8 mouse cellular contexts compared by ENCODE assay signal in the genomic region with DNA sequence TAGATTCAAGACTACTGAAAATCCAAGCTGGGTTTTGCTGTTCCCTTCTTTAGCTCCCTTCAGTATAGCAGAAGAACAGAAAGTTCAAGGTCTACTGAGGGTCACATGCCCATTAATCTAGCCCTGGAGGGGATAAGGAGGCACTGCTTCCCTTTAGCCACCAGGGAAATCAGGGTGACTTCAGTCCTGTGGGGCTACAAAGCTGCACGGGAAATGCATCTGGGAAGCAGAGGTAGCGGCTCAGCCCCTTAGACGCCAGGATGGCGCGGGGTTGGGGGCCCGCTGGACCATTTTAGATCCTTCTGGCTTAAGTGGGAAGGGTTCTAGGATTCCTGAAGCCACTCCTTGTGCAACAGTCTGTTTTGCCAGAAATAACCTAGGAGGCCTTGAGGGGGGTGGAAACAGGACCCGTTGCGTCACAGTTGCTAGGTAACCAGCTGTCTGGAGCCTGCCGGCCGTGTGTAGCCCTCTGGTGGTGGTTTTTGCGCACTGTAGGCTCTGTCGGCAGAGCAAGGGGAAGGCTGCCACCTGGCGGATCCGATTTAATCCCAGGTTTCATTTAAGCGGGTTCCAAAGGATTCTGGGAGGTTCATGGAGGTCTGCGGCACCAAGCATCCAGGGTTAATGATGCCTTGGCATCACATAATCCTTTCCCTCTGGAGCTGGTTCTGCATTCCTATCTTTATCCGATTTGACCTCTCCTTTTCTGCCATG. TPM values are rescaled to one million over a fixed set of nuclear protein-coding genes. Genes with fewer than 3 reads are reported as not detected.
DNase-seq lines count a peak whose midpoint lies in the region; ATAC-seq lines count a peak whose summit lies in the region.

No protein-coding gene starts in this region.

- peak; percentile 90 to 92 for DNase-seq in adrenal gland, adult 18-20 months (ENCODE audit: low spot score in 2 of 2)
- DNase-seq in embryo, embryonic 11.5 days (ENCODE audit: low read depth, low spot score), result peak; percentile 90
- peak; percentile 87 to 92 for DNase-seq in gastrocnemius, postnatal 4 days (ENCODE audit: low spot score in 2 of 2)
- DNase-seq in left cerebral cortex, postnatal 14 days (ENCODE audit: low spot score in 2 of 2), result peak; percentile 97
- peak; percentile 96 for DNase-seq in mesoderm, embryonic 11.5 days (ENCODE audit: low read depth, low spot score)
- DNase-seq in right cerebral cortex, postnatal 25 days, result peak; percentile 94
- DNase-seq in urinary bladder, postnatal 36 days (ENCODE audit: low spot score in 2 of 2), result peak; percentile 83 to 90

- no peaks in the 10 kb centered on the region for H3K9me3 ChIP-seq in intestine, embryonic 15.5 days

- intact Hi-C loops in left cerebral cortex, postnatal 14 days (cut with DNase I), result loop anchor here (1.0 kb wide), 1 partner anchor 82 kb away; no protein-coding TSS in a partner anchor

- no peaks in the 10 kb centered on the region for H3K36me3 ChIP-seq in intestine, embryonic 15.5 days

- no peaks in the 10 kb centered on the region for H3K27me3 ChIP-seq in intestine, embryonic 15.5 days (replicated peaks)

- H3K27ac ChIP-seq in intestine, embryonic 15.5 days, result peak overlapping the region; percentile 62

- peak; percentile 97 for ATAC-seq in intestine, embryonic 15.5 days

- H3K9ac ChIP-seq in intestine, embryonic 15.5 days, result peak overlapping the region; percentile 32; the same call in 1 of the 2 replicates

- peak overlapping the region; percentile 55 for H3K4me2 ChIP-seq in intestine, embryonic 15.5 days (replicated peaks)

- H3K4me3 ChIP-seq in intestine, embryonic 15.5 days (replicated peaks), result no peak overlapping the region; the same call in 1 of the 2 replicates

- WGBS in intestine, embryonic 15.5 days, result 6% methylated on average over 17 of the region's 17 CpGs

- peaks cover 10% of the 10 kb centered on the region for H3K4me1 ChIP-seq in intestine, embryonic 15.5 days (replicated peaks)

RNA-seq across cellular contexts. Expression of a gene that starts 13.3 kb away (rescaled TPM):
- total RNA-seq in adrenal gland, adult 18-20 months (2021), result 100 to 1,000 TPM in 1 of 2 experiments, 10 to 100 TPM in 1; 92.6 to 132 TPM
- 10 to 100 TPM; 18.5 to 23.6 TPM for total RNA-seq in gastrocnemius, postnatal 4 days (2021)
- 13.4 and 14.1 TPM in 2 replicates for polyA plus RNA-seq in intestine, embryonic 15.5 days (2015; fragmentation: Nextera tagmentation; extraction: Ambion mirVana)
- 100 to 1,000 TPM; 180 to 195 TPM for total RNA-seq in left cerebral cortex, postnatal 14 days (2021)

RNA-seq across cellular contexts. Expression of a gene that starts 38.0 kb away (rescaled TPM):
- 10 to 100 TPM; 12.6 to 19.5 TPM for total RNA-seq in adrenal gland, adult 18-20 months (2021)
- 10 to 100 TPM; 14.2 to 15.2 TPM for total RNA-seq in gastrocnemius, postnatal 4 days (2021)
- 18.2 and 18.9 TPM in 2 replicates for polyA plus RNA-seq in intestine, embryonic 15.5 days (2015; fragmentation: Nextera tagmentation; extraction: Ambion mirVana)
- 10 to 100 TPM; 30.6 to 32.7 TPM for total RNA-seq in left cerebral cortex, postnatal 14 days (2021)

RNA-seq across cellular contexts. Expression of a gene that starts 52.5 kb away (rescaled TPM):
- total RNA-seq in adrenal gland, adult 18-20 months (2021), result 10 to 100 TPM; 18.2 to 29.6 TPM
- 10 to 100 TPM; 13.4 to 15.1 TPM for total RNA-seq in gastrocnemius, postnatal 4 days (2021)
- 5.2 and 8.9 TPM in 2 replicates for polyA plus RNA-seq in intestine, embryonic 15.5 days (2015; fragmentation: Nextera tagmentation; extraction: Ambion mirVana)
- 10 to 100 TPM; 30.7 to 31.9 TPM for total RNA-seq in left cerebral cortex, postnatal 14 days (2021)

RNA-seq across cellular contexts. Expression of a gene that starts 53.1 kb away (rescaled TPM):
- total RNA-seq in adrenal gland, adult 18-20 months (2021), result 10 to 100 TPM; 48.9 to 54.4 TPM
- total RNA-seq in gastrocnemius, postnatal 4 days (2021), result 100 to 1,000 TPM; 203 to 213 TPM
- 70.3 and 70.5 TPM in 2 replicates for polyA plus RNA-seq in intestine, embryonic 15.5 days (2015; fragmentation: Nextera tagmentation; extraction: Ambion mirVana)
- total RNA-seq in left cerebral cortex, postnatal 14 days (2021), result 10 to 100 TPM; 33.4 to 35.1 TPM
